Mouse (Mus musculus): ENCODE measurements around the gene Lamb3.
A peak's percentile ranks its signal among the peaks of the same experiment; 100 is the strongest.

The Lamb3 gene

GRCm38 (mm10) chr1:193203821-193204220, 3.7 kb upstream of the Lamb3 start:
- no peak for DNase-seq

GRCm38 (mm10) chr1:193205431-193205830, 2.1 kb upstream of the Lamb3 start:
- DNase-seq = no peak

GRCm38 (mm10) chr1:193208178-193208577, 679 bp downstream of the Lamb3 start:
- peak; percentile 61 to 69 for DNase-seq

GRCm38 (mm10) chr1:193211371-193211770, 3.9 kb downstream of the Lamb3 start:
- DNase-seq = peak in 1 of 2 experiments; percentile 25

- peak in 1 of 2 experiments; percentile 75 for DNase-seq
Measured at GRCm38 (mm10) chr1:193214053-193214452, 6.6 kb downstream of the Lamb3 start.

GRCm38 (mm10) chr1:193216000-193216399, 8.5 kb downstream of the Lamb3 start:
- DNase-seq = no peak

GRCm38 (mm10) chr1:193220408-193220807, 12.9 kb downstream of the Lamb3 start:
- no peak for DNase-seq

GRCm38 (mm10) chr1:193225531-193225930, 18.0 kb downstream of the Lamb3 start:
- no peak for DNase-seq

- DNase-seq = no peak
Measured at GRCm38 (mm10) chr1:193226114-193226513, 18.6 kb downstream of the Lamb3 start.

GRCm38 (mm10) chr1:193226724-193227522, 19.4 kb downstream of the Lamb3 start:
- no peak for DNase-seq

- DNase-seq = no peak
Measured at GRCm38 (mm10) chr1:193227537-193227936, 20.0 kb downstream of the Lamb3 start.

GRCm38 (mm10) chr1:193229570-193229969, 22.1 kb downstream of the Lamb3 start:
- DNase-seq = no peak

- no peak for DNase-seq
Measured at GRCm38 (mm10) chr1:193230531-193230930, 23.0 kb downstream of the Lamb3 start.

GRCm38 (mm10) chr1:193230935-193231334, 23.4 kb downstream of the Lamb3 start:
- no peak for DNase-seq

GRCm38 (mm10) chr1:193232732-193233131, 25.2 kb downstream of the Lamb3 start:
- DNase-seq = no peak

- DNase-seq = no peak
Measured at GRCm38 (mm10) chr1:193234130-193234645, 26.7 kb downstream of the Lamb3 start.

GRCm38 (mm10) chr1:193234930-193235329, 27.4 kb downstream of the Lamb3 start:
- no peak for DNase-seq

GRCm38 (mm10) chr1:193238426-193238825, 30.9 kb downstream of the Lamb3 start:
- no peak for DNase-seq

- no peak for DNase-seq
Measured at GRCm38 (mm10) chr1:193241436-193241835, 33.9 kb downstream of the Lamb3 start.

- peak; percentile 83 to 91 for DNase-seq
Measured at GRCm38 (mm10) chr1:193242238-193242637, 34.7 kb downstream of the Lamb3 start.

GRCm38 (mm10) chr1:193242863-193243262, 35.4 kb downstream of the Lamb3 start:
- peak; percentile 34 to 37 for DNase-seq

GRCm38 (mm10) chr1:193243571-193244193, 36.2 kb downstream of the Lamb3 start:
- DNase-seq = no peak

- DNase-seq = no peak
Measured at GRCm38 (mm10) chr1:193244235-193244634, 36.7 kb downstream of the Lamb3 start.

GRCm38 (mm10) chr1:193250026-193250425, 42.5 kb downstream of the Lamb3 start:
- no peak for DNase-seq
